8 mouse cellular contexts compared by ENCODE assay signal in genomic region chr3:88082663-88083062, GRCm38 (mm10). TPM values are rescaled to one million over a fixed set of nuclear protein-coding genes. Genes with fewer than 3 reads are reported as not detected.
DNase-seq lines count a peak whose midpoint lies in the region; ATAC-seq and TF ChIP-seq lines count a peak whose summit lies in the region.

No protein-coding gene starts in this region.

- 0 out of 2 replicates have a peak, but pooled peaks cover 14% of the 10 kb centered on the region for H3K36me3 ChIP-seq in embryonic facial prominence, embryonic 14.5 days (ENCODE audit: control insufficient read depth, insufficient read depth, low read length)
- no peaks in the 10 kb centered on the region for H3K36me3 ChIP-seq in hindbrain, embryonic 14.5 days (replicated peaks; ENCODE audit: control insufficient read depth, insufficient read depth)

- H3K27ac ChIP-seq in gastrocnemius, adult 2 months: 0 out of 2 replicates have a peak overlapping the region, but pooled peaks have one; percentile 46
- H3K27ac ChIP-seq in embryonic facial prominence, embryonic 14.5 days (replicated peaks; ENCODE audit: low read depth, low read length): no peak overlapping the region
- H3K27ac ChIP-seq in hindbrain, embryonic 14.5 days: no peak overlapping the region

- H3K4me1 ChIP-seq in embryonic facial prominence, embryonic 14.5 days (ENCODE audit: control insufficient read depth, insufficient read depth, low read length): 0 out of 2 replicates have a peak, but pooled peaks cover 7% of the 10 kb centered on the region
- H3K4me1 ChIP-seq in hindbrain, embryonic 14.5 days (replicated peaks; ENCODE audit: control insufficient read depth, insufficient read depth, low read length): 0 out of 2 replicates have a peak, but pooled peaks cover 6% of the 10 kb centered on the region

- H3K9ac ChIP-seq in embryonic facial prominence, embryonic 14.5 days (ENCODE audit: low read depth, low read length): peak overlapping the region; percentile 56; the same call in 1 of the 2 replicates
- H3K9ac ChIP-seq in hindbrain, embryonic 14.5 days: 0 out of 2 replicates have a peak overlapping the region, but pooled peaks have one; percentile 44

- 0 out of 2 replicates have a peak, but pooled peaks have one; percentile 30 for ATAC-seq in embryonic facial prominence, embryonic 14.5 days (ENCODE audit: low read depth)
- ATAC-seq in hindbrain, embryonic 14.5 days (ENCODE audit: low FRiP score): no peak

- no peak for TF ChIP-seq CTCF in gastrocnemius, adult 2 months (IDR thresholded peaks at IDR 0.05)

- WGBS in embryonic facial prominence, embryonic 14.5 days: 13% methylated on average over 4 of the region's 4 CpGs
- 14% methylated on average over 4 of the region's 4 CpGs for WGBS in hindbrain, embryonic 14.5 days

- intact Hi-C loops in gastrocnemius, adult 2 months (cut with DNase I): no loop called here

- H3K9me3 ChIP-seq in embryonic facial prominence, embryonic 14.5 days (ENCODE audit: control insufficient read depth, low read length): no peaks in the 10 kb centered on the region
- H3K9me3 ChIP-seq in hindbrain, embryonic 14.5 days (ENCODE audit: control insufficient read depth, low read length): no peaks in the 10 kb centered on the region

- H3K27me3 ChIP-seq in embryonic facial prominence, embryonic 14.5 days (replicated peaks; ENCODE audit: control insufficient read depth, insufficient read depth, low read length): no peaks in the 10 kb centered on the region
- no peaks in the 10 kb centered on the region for H3K27me3 ChIP-seq in hindbrain, embryonic 14.5 days (ENCODE audit: control insufficient read depth, insufficient read depth, low read length)

- H3K4me2 ChIP-seq in embryonic facial prominence, embryonic 14.5 days (ENCODE audit: low read depth, low read length): peak overlapping the region; percentile 63
- peak overlapping the region; percentile 67 for H3K4me2 ChIP-seq in hindbrain, embryonic 14.5 days (replicated peaks)

- DNase-seq in gastrocnemius, adult 2 months: peak; percentile 17
- no peak for DNase-seq in gastrocnemius, postnatal 4 days (ENCODE audit: low spot score in 2 of 2)
- DNase-seq in embryonic facial prominence, embryonic 14.5 days (ENCODE audit: low spot score): peak; percentile 67
- DNase-seq in hindbrain, embryonic 14.5 days (ENCODE audit: low spot score): no peak
- DNase-seq in lung, postnatal 36 days: peak; percentile 78
- no peak for DNase-seq in ovary, adult 18-20 months (ENCODE audit: low spot score)
- DNase-seq in urinary bladder, adult 2 months (ENCODE audit: low spot score): no peak
- DNase-seq in adrenal gland, adult 18-20 months (ENCODE audit: low spot score in 2 of 2): no peak

- H3K4me3 ChIP-seq in gastrocnemius, adult 2 months: no peak overlapping the region; the same call in 1 of the 2 replicates
- H3K4me3 ChIP-seq in embryonic facial prominence, embryonic 14.5 days (ENCODE audit: low read depth, low read length): peak overlapping the region; percentile 59
- H3K4me3 ChIP-seq in hindbrain, embryonic 14.5 days (replicated peaks; ENCODE audit: low read length): 0 out of 2 replicates have a peak overlapping the region, but pooled peaks have one; percentile 36

RNA-seq across cellular contexts. Expression of gene Iqgap3, which starts 0.9 kb away (rescaled TPM):
- under 1 TPM; 0.15 to 0.20 TPM for total RNA-seq in gastrocnemius, adult 2 months (2021)
- total RNA-seq in gastrocnemius, postnatal 4 days (2021): 10 to 100 TPM; 14.8 to 16.8 TPM
- 16.2 and 21.0 TPM in 2 replicates for polyA plus RNA-seq in embryonic facial prominence, embryonic 14.5 days (2014; fragmentation: Nextera tagmentation; extraction: Ambion mirVana)
- polyA plus RNA-seq in hindbrain, embryonic 14.5 days (2014; fragmentation: Nextera tagmentation; extraction: Ambion mirVana): 2.4 and 3.1 TPM in 2 replicates
- 2.0 and 2.6 TPM in 2 replicates for polyA plus RNA-seq in urinary bladder, adult 2 months (2012; rRNA removed)
- total RNA-seq in adrenal gland, adult 18-20 months (2021): under 1 TPM; 0.64 to 0.80 TPM

RNA-seq across cellular contexts. Expression of gene Ttc24, which starts 4.6 kb away (rescaled TPM):
- not detected for total RNA-seq in gastrocnemius, adult 2 months (2021)
- not detected for total RNA-seq in gastrocnemius, postnatal 4 days (2021)
- 0.17 and 0.31 TPM in 2 replicates for polyA plus RNA-seq in embryonic facial prominence, embryonic 14.5 days (2014; fragmentation: Nextera tagmentation; extraction: Ambion mirVana)
- polyA plus RNA-seq in hindbrain, embryonic 14.5 days (2014; fragmentation: Nextera tagmentation; extraction: Ambion mirVana): not detected in 2 replicates
- polyA plus RNA-seq in urinary bladder, adult 2 months (2012; rRNA removed): not detected in 2 replicates
- not detected for total RNA-seq in adrenal gland, adult 18-20 months (2021)

RNA-seq across cellular contexts. Expression of gene Naxe, which starts 24.4 kb away (rescaled TPM):
- total RNA-seq in gastrocnemius, adult 2 months (2021): 10 to 100 TPM; 37.9 to 52.0 TPM
- 10 to 100 TPM; 64.9 to 73.1 TPM for total RNA-seq in gastrocnemius, postnatal 4 days (2021)
- 179 and 193 TPM in 2 replicates for polyA plus RNA-seq in embryonic facial prominence, embryonic 14.5 days (2014; fragmentation: Nextera tagmentation; extraction: Ambion mirVana)
- polyA plus RNA-seq in hindbrain, embryonic 14.5 days (2014; fragmentation: Nextera tagmentation; extraction: Ambion mirVana): 152 and 167 TPM in 2 replicates
- 90.2 and 91.1 TPM in 2 replicates for polyA plus RNA-seq in urinary bladder, adult 2 months (2012; rRNA removed)
- 100 to 1,000 TPM; 155 to 159 TPM for total RNA-seq in adrenal gland, adult 18-20 months (2021)

RNA-seq across cellular contexts. Expression of gene Gpatch4, which starts 39.8 kb away (rescaled TPM):
- 10 to 100 TPM; 17.9 to 19.6 TPM for total RNA-seq in gastrocnemius, adult 2 months (2021)
- 10 to 100 TPM; 11.4 to 11.8 TPM for total RNA-seq in gastrocnemius, postnatal 4 days (2021)
- polyA plus RNA-seq in embryonic facial prominence, embryonic 14.5 days (2014; fragmentation: Nextera tagmentation; extraction: Ambion mirVana): 28.0 and 29.8 TPM in 2 replicates
- 29.8 and 30.4 TPM in 2 replicates for polyA plus RNA-seq in hindbrain, embryonic 14.5 days (2014; fragmentation: Nextera tagmentation; extraction: Ambion mirVana)
- 5.6 and 9.7 TPM in 2 replicates for polyA plus RNA-seq in urinary bladder, adult 2 months (2012; rRNA removed)
- total RNA-seq in adrenal gland, adult 18-20 months (2021): 10 to 100 TPM; 15.9 to 18.9 TPM

RNA-seq across cellular contexts. Expression of gene Hapln2, which starts 55.3 kb away (rescaled TPM):
- total RNA-seq in gastrocnemius, adult 2 months (2021): not detected
- under 1 TPM in 1 of 2 experiments, not detected in 1; 0.21 TPM for total RNA-seq in gastrocnemius, postnatal 4 days (2021)
- not detected in 2 replicates for polyA plus RNA-seq in embryonic facial prominence, embryonic 14.5 days (2014; fragmentation: Nextera tagmentation; extraction: Ambion mirVana)
- 0.41 and 0.67 TPM in 2 replicates for polyA plus RNA-seq in hindbrain, embryonic 14.5 days (2014; fragmentation: Nextera tagmentation; extraction: Ambion mirVana)
- polyA plus RNA-seq in urinary bladder, adult 2 months (2012; rRNA removed): 0.06 TPM in 1 of 2 replicates, not detected in the other
- not detected for total RNA-seq in adrenal gland, adult 18-20 months (2021)

Comparison
In these comparisons a context has a peak if more than half of its experiments do, and no peak if none do; other contexts are left out.
1. DNase-seq: peak in gastrocnemius, adult 2 months (single experiment), embryonic facial prominence, embryonic 14.5 days (single experiment) and lung, postnatal 36 days (single experiment); none in gastrocnemius, postnatal 4 days (0 of 2), hindbrain, embryonic 14.5 days (single experiment), ovary, adult 18-20 months (single experiment), urinary bladder, adult 2 months (single experiment) and adrenal gland, adult 18-20 months (0 of 2).
2. RNA of gene Iqgap3, which starts 0.9 kb away (total RNA-seq): 14.8 to 16.8 TPM in gastrocnemius, postnatal 4 days; 0.64 to 0.80 TPM in adrenal gland, adult 18-20 months and 0.15 to 0.20 TPM in gastrocnemius, adult 2 months; every median in the first group is over 4 times any median in the second.